Mouse (Mus musculus): ENCODE data around the gene Ccdc114. TPM values are rescaled to one million over a fixed set of nuclear protein-coding genes. Genes with fewer than 3 reads are reported as not detected.

The Ccdc114 gene
- polyA plus RNA-seq, 1 experiment from 2014 or later, result 2.4 TPM

GRCm38 (mm10) chr7:45919083-45919671 lies 4.7 kb upstream of the Ccdc114 start:
- H3K27me3 ChIP-seq (ENCODE audit: control insufficient read depth, insufficient read depth, low read length), result no peaks in the 10 kb centered on the region
- no peak overlapping the region for H3K9ac ChIP-seq (ENCODE audit: low read length)
- no peak overlapping the region for H3K27ac ChIP-seq (replicated peaks in 1 of 2; ENCODE audit: control insufficient read depth in 1 of 2, insufficient read depth in 1 of 2, low read depth in 2 of 2, low read length in 2 of 2)
- H3K36me3 ChIP-seq (ENCODE audit: control insufficient read depth, insufficient read depth, low read length), result peaks cover 6% of the 10 kb centered on the region
- no peak overlapping the region; the same call in 1 of the 2 replicates for H3K4me2 ChIP-seq (ENCODE audit: low read length)
- no peak for ATAC-seq (ENCODE audit: insufficient number of reproducible peaks, insufficient read depth, low FRiP score, low read depth)
- H3K9me3 ChIP-seq (ENCODE audit: control insufficient read depth, low read length), result no peaks in the 10 kb centered on the region
- no peak overlapping the region for H3K4me3 ChIP-seq (ENCODE audit: control insufficient read depth in 1 of 2, insufficient read depth in 1 of 2, low read depth in 1 of 2, low read length in 2 of 2)
- peaks cover 27 to 28% of the 10 kb centered on the region in 2 experiments for H3K4me1 ChIP-seq (ENCODE audit: control insufficient read depth in 2 of 2, insufficient read depth in 2 of 2, low read length in 2 of 2)
- whole genome bisulfite sequencing, result 67% methylated on average over 14 of the region's 14 CpGs

GRCm38 (mm10) chr7:45919761-45920160 lies 4.1 kb upstream of the Ccdc114 start:
- Histone ChIP-seq H3K27me3 (ENCODE audit: control insufficient read depth, insufficient read depth, low read length) (no peaks in the 10 kb centered on the region), H3K4me1 (ENCODE audit: control insufficient read depth in 2 of 2, insufficient read depth in 2 of 2, low read length in 2 of 2) (peaks cover 28 to 31% of the 10 kb centered on the region in 2 experiments), H3K9me3 (ENCODE audit: control insufficient read depth, low read length) (no peaks in the 10 kb centered on the region), H3K36me3 (ENCODE audit: control insufficient read depth, insufficient read depth, low read length) (peaks cover 5% of the 10 kb centered on the region; the same call in 1 of the 2 replicates), H3K4me3 (ENCODE audit: control insufficient read depth in 1 of 2, insufficient read depth in 1 of 2, low read depth in 1 of 2, low read length in 2 of 2) (peak overlapping the region; percentile 48 to 49; a peak in 2 of 4 replicates), H3K4me2 (ENCODE audit: low read length) (peak overlapping the region; percentile 62), H3K9ac (ENCODE audit: low read length) (peak overlapping the region; percentile 72; the same call in 1 of the 2 replicates), H3K27ac (replicated peaks in 1 of 2; ENCODE audit: control insufficient read depth in 1 of 2, insufficient read depth in 1 of 2, low read depth in 2 of 2, low read length in 2 of 2) (no peak overlapping the region)
- WGBS, result 71% methylated on average over 4 of the region's 4 CpGs
- no peak for ATAC-seq (ENCODE audit: insufficient number of reproducible peaks, insufficient read depth, low FRiP score, low read depth)

GRCm38 (mm10) chr7:45920583-45921241 lies 3.2 kb upstream of the Ccdc114 start:
- H3K27me3 ChIP-seq (ENCODE audit: control insufficient read depth, insufficient read depth, low read length), result no peaks in the 10 kb centered on the region
- peak overlapping the region; percentile 62 for H3K4me2 ChIP-seq (ENCODE audit: low read length)
- no peak for ATAC-seq (ENCODE audit: insufficient number of reproducible peaks, insufficient read depth, low FRiP score, low read depth)
- no peaks in the 10 kb centered on the region for H3K9me3 ChIP-seq (ENCODE audit: control insufficient read depth, low read length)
- WGBS, result 34% methylated on average over 9 of the region's 9 CpGs
- peaks cover 5% of the 10 kb centered on the region; the same call in 1 of the 2 replicates for H3K36me3 ChIP-seq (ENCODE audit: control insufficient read depth, insufficient read depth, low read length)
- peak overlapping the region; percentile 48 to 49 for H3K4me3 ChIP-seq (ENCODE audit: control insufficient read depth in 1 of 2, insufficient read depth in 1 of 2, low read depth in 1 of 2, low read length in 2 of 2)
- H3K9ac ChIP-seq (ENCODE audit: low read length), result peak overlapping the region; percentile 72
- peak overlapping the region; percentile 71 to 80 for H3K27ac ChIP-seq (replicated peaks in 1 of 2; ENCODE audit: control insufficient read depth in 1 of 2, insufficient read depth in 1 of 2, low read depth in 2 of 2, low read length in 2 of 2)
- H3K4me1 ChIP-seq (ENCODE audit: control insufficient read depth in 2 of 2, insufficient read depth in 2 of 2, low read length in 2 of 2), result peaks cover 28 to 31% of the 10 kb centered on the region in 2 experiments

DNA sequence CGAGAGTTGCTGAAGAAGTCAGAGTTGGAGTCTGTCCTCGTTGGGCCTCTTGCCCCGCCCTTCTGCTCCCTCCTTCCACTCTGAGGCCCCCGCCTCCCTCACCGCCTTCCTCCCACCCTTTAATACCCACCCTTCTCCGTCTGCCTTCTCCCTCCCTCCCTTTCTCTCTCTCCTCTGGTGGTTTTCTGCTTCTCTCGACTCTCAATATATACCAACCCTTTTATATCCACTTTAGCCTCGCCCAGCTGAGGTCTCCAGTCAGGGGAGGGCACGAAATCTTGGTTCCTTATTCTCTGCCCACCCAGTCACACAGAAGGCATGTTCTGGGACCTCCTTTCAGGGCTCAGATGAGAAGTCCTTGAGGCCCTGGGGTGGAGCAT lies 2.6 kb upstream of the Ccdc114 start, which contains the start of gene Emp3:
TSS of gene Emp3 (minus strand) at position 163 of the 380 bp plus-strand sequence.
- peak within 1 kb of the TSS; percentile 48 to 49 for H3K4me3 ChIP-seq (ENCODE audit: control insufficient read depth in 1 of 2, insufficient read depth in 1 of 2, low read depth in 1 of 2, low read length in 2 of 2)
- peak within 1 kb of the TSS; percentile 80 to 94 for H3K27ac ChIP-seq (replicated peaks in 1 of 2; ENCODE audit: control insufficient read depth in 1 of 2, insufficient read depth in 1 of 2, low read depth in 2 of 2, low read length in 2 of 2)
- peaks cover 5% of the 10 kb centered on the region; the same call in 1 of the 2 replicates for H3K36me3 ChIP-seq (ENCODE audit: control insufficient read depth, insufficient read depth, low read length)
- ATAC-seq (ENCODE audit: insufficient number of reproducible peaks, insufficient read depth, low FRiP score, low read depth), result no peak
- H3K27me3 ChIP-seq (ENCODE audit: control insufficient read depth, insufficient read depth, low read length), result no peaks in the 10 kb centered on the region
- H3K9ac ChIP-seq (ENCODE audit: low read length), result peak within 1 kb of the TSS; percentile 72
- H3K4me1 ChIP-seq (ENCODE audit: control insufficient read depth in 2 of 2, insufficient read depth in 2 of 2, low read length in 2 of 2), result peaks cover 24 to 27% of the 10 kb centered on the region in 2 experiments
- WGBS, result 28% methylated on average over 9 of the region's 9 CpGs
- no peaks in the 10 kb centered on the region for H3K9me3 ChIP-seq (ENCODE audit: control insufficient read depth, low read length)
- H3K4me2 ChIP-seq (ENCODE audit: low read length), result peak within 1 kb of the TSS; percentile 62

DNA sequence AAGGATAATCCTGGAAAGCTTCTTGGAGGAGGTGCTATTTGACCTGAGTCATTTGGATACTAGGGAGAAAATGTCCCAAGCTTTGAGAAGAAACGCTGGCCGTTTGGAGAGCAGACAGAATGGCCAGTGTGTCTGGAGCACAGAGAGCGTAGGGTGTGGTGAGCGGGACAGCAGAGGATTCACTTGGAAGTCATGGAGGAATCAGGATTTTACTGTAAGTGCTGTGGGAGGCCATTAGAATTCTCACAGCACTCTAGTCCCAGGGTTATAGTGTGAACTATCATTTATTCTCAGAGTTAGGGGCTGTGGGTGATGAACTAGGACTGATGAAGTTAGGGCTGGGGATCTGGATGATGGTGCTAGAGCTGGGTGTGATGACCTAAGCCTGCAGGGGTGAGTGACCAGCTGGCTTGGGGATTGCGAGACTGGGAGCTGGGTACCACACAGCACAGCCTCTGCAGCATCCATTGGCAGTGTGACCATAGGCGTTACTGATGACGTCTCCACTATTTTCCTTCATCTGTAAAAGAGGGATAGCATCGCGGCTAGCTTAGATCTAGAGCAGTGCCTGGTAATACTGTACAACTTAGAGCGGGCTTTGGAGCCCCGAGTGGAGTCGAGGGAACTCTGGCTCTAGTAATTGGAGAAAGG lies 1.8 kb upstream of the Ccdc114 start:
- H3K4me2 ChIP-seq (ENCODE audit: low read length), result peak overlapping the region; percentile 76; the same call in 1 of the 2 replicates
- no peak overlapping the region for H3K4me3 ChIP-seq (ENCODE audit: control insufficient read depth in 1 of 2, insufficient read depth in 1 of 2, low read depth in 1 of 2, low read length in 2 of 2)
- peaks cover 16 to 21% of the 10 kb centered on the region in 2 experiments for H3K4me1 ChIP-seq (ENCODE audit: control insufficient read depth in 2 of 2, insufficient read depth in 2 of 2, low read length in 2 of 2)
- peak overlapping the region; percentile 67; the same call in 1 of the 2 replicates for H3K9ac ChIP-seq (ENCODE audit: low read length)
- H3K27me3 ChIP-seq (ENCODE audit: control insufficient read depth, insufficient read depth, low read length), result no peaks in the 10 kb centered on the region
- 79% methylated on average over 12 of the region's 12 CpGs for WGBS
- ATAC-seq (ENCODE audit: insufficient number of reproducible peaks, insufficient read depth, low FRiP score, low read depth), result no peak
- peaks cover 5% of the 10 kb centered on the region; the same call in 1 of the 2 replicates for H3K36me3 ChIP-seq (ENCODE audit: control insufficient read depth, insufficient read depth, low read length)
- H3K27ac ChIP-seq (replicated peaks in 1 of 2; ENCODE audit: control insufficient read depth in 1 of 2, insufficient read depth in 1 of 2, low read depth in 2 of 2, low read length in 2 of 2), result peak overlapping the region; percentile 94 to 96
- H3K9me3 ChIP-seq (ENCODE audit: control insufficient read depth, low read length), result no peaks in the 10 kb centered on the region

DNA sequence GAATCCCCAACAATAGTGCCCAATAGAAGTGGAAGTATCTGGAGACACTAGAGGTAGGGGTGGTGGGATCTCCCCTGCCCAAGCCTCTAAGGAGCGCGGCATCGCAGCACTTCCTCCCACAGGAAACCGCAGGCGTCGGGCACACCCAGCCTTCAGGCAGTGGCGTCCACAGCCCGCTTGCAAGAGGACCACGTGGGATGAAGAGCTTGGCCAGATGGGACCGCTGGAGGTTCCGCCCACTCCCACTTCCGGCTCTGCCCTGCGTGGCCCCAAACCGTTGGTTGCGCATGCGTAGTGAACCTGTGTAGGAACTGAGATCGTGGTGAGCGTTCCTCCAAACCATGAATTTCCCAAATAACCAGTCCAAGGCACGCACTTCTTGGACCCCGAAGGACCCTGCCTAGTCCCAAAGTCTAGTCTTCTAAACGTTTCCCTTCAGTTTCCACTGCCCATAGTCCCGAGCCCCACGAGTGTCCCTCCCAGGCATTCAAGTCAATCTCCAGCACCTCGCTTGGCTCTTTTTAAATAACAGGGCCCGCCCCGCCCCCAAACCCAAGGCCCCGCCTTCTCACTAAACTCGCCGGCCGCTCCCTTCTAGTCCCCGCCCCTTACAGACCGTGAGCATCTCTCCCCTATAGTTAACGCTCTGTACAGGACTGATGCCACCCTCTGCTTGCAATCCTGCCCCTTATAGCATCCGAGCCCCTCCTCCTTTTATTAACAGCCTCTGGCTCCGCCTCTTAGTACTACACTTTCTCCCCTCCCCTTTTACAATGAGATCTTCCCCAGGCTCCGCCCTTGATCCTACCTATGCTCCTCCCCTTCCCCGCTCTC lies 727 bp upstream of the Ccdc114 start:
- Histone ChIP-seq H3K27me3 (ENCODE audit: control insufficient read depth, insufficient read depth, low read length) (peaks cover 4% of the 10 kb centered on the region; the same call in 1 of the 2 replicates), H3K36me3 (ENCODE audit: control insufficient read depth, insufficient read depth, low read length) (peaks cover 5% of the 10 kb centered on the region; the same call in 1 of the 2 replicates), H3K27ac (replicated peaks in 1 of 2; ENCODE audit: control insufficient read depth in 1 of 2, insufficient read depth in 1 of 2, low read depth in 2 of 2, low read length in 2 of 2) (peak overlapping the region; percentile 94 to 96), H3K4me3 (ENCODE audit: control insufficient read depth in 1 of 2, insufficient read depth in 1 of 2, low read depth in 1 of 2, low read length in 2 of 2) (peak overlapping the region; percentile 46 to 62), H3K4me1 (ENCODE audit: control insufficient read depth in 2 of 2, insufficient read depth in 2 of 2, low read length in 2 of 2) (peaks cover 9 to 17% of the 10 kb centered on the region in 2 experiments), H3K9ac (ENCODE audit: low read length) (peak overlapping the region; percentile 67), H3K9me3 (ENCODE audit: control insufficient read depth, low read length) (no peaks in the 10 kb centered on the region), H3K4me2 (ENCODE audit: low read length) (peak overlapping the region; percentile 76)
- peak; percentile 87 for ATAC-seq (ENCODE audit: insufficient number of reproducible peaks, insufficient read depth, low FRiP score, low read depth)
- 1% methylated on average over 37 of the region's 37 CpGs for WGBS

DNA sequence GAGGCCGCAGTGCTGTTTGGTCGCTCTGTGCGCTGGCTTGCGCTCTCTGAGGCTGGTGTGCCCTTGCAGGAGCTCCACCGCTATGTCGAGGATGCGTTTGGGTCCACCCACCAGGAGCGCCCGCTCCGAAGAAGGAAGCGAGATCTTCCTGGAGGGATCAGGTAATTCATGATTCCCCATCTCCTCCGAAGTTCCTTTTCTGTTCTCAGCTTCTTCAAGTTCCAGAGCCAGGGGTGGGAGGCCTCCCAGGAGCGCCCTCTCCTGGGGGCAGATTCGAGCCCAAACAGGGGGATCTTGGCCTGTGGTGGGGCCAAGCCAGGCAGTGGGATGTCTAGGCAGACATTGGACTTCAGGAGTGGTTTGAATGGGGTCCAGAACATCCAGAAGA lies 551 bp downstream of the Ccdc114 start:
- no peaks in the 10 kb centered on the region for H3K9me3 ChIP-seq (ENCODE audit: control insufficient read depth, low read length)
- peak overlapping the region; percentile 76 for H3K4me2 ChIP-seq (ENCODE audit: low read length)
- H3K4me1 ChIP-seq (ENCODE audit: control insufficient read depth in 2 of 2, insufficient read depth in 2 of 2, low read length in 2 of 2), result peaks cover 9 to 19% of the 10 kb centered on the region in 2 experiments
- ATAC-seq (ENCODE audit: insufficient number of reproducible peaks, insufficient read depth, low FRiP score, low read depth), result no peak
- 12% methylated on average over 14 of the region's 14 CpGs for WGBS
- H3K27ac ChIP-seq (replicated peaks in 1 of 2; ENCODE audit: control insufficient read depth in 1 of 2, insufficient read depth in 1 of 2, low read depth in 2 of 2, low read length in 2 of 2), result peak overlapping the region; percentile 21 to 94; a peak in 3 of 4 replicates
- H3K27me3 ChIP-seq (ENCODE audit: control insufficient read depth, insufficient read depth, low read length), result peaks cover 5% of the 10 kb centered on the region
- peak overlapping the region; percentile 65 for H3K9ac ChIP-seq (ENCODE audit: low read length)
- H3K4me3 ChIP-seq (ENCODE audit: control insufficient read depth in 1 of 2, insufficient read depth in 1 of 2, low read depth in 1 of 2, low read length in 2 of 2), result peak overlapping the region; percentile 46 to 62
- H3K36me3 ChIP-seq (ENCODE audit: control insufficient read depth, insufficient read depth, low read length), result no peaks in the 10 kb centered on the region
